Mouse (Mus musculus): ENCODE results near the gene Pcare. TPM values are rescaled to one million over a fixed set of nuclear protein-coding genes. Genes with fewer than 3 reads are reported as not detected.

Gene Pcare
- polyA plus RNA-seq (2012): not detected in 2 replicates

- Histone ChIP-seq H3K9me3 (ENCODE audit: control insufficient read depth, low read length) (no peaks in the 10 kb centered on the region), H3K36me3 (ENCODE audit: control insufficient read depth) (no peaks in the 10 kb centered on the region), H3K4me1 (ENCODE audit: control insufficient read depth) (no peaks in the 10 kb centered on the region), H3K27me3 (ENCODE audit: control insufficient read depth) (no peaks in the 10 kb centered on the region), H3K4me3 (replicated peaks) (no peak within 1 kb of the TSS)
- TF ChIP-seq TAL1 (IDR thresholded peaks at IDR 0.05; ENCODE audit: low read length) (no peak), GATA1 (IDR thresholded peaks at IDR 0.05; ENCODE audit: low read length) (no peak)
These were observed at the start of gene Pcare for GRCm38 (mm10) chr17:71752831-71753230. Gene Pcare, minus strand, starts transcription at chr17:71752894.

DNA sequence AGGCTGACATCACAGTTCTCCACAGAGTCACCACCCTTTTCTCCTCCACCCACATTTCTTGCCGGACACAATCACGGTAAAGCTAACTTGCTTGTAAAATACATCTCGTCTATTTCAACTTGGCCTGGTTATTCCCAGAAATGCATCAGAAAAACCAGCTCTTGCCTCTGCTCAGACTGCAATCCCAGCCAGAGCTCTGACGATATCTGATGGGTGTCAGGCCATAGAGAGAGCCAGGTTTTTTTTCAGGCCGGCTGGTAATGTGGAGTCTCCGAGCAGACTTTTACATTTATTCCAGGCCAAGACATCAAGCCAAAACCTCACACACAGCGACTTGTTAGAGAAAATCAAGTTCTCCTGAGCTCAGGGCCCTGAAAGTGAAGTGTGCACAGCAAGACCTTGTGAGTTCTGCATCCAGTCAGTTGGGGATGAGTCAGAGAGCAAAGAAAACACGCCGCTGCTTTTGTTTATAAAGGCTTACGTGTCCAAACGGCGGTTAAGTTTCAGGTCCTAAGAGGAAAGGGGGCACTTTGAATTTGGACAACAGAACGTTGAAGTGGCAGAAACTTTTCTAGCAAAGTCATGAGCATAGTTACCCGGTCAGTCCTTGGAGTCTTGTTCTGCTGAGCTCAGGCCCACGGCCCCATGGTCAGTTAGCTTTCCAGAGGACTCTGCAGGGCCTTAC is 43.0 kb upstream of the Pcare start:
- no peaks in the 10 kb centered on the region for H3K9me3 ChIP-seq (ENCODE audit: control insufficient read depth, low read length)
- H3K27me3 ChIP-seq (ENCODE audit: control insufficient read depth): no peaks in the 10 kb centered on the region
- no peaks in the 10 kb centered on the region for H3K36me3 ChIP-seq (ENCODE audit: control insufficient read depth)
- H3K4me1 ChIP-seq (ENCODE audit: control insufficient read depth): no peaks in the 10 kb centered on the region
- no peak overlapping the region for H3K4me3 ChIP-seq (replicated peaks)
- TF ChIP-seq GATA1 (IDR thresholded peaks at IDR 0.05; ENCODE audit: low read length): no peak
- no peak for TF ChIP-seq TAL1 (IDR thresholded peaks at IDR 0.05; ENCODE audit: low read length)

GRCm38 (mm10) chr17:71791622-71792021 is 38.9 kb upstream of the Pcare start:
- Histone ChIP-seq H3K9me3 (ENCODE audit: control insufficient read depth, low read length) (no peaks in the 10 kb centered on the region), H3K4me1 (ENCODE audit: control insufficient read depth) (no peaks in the 10 kb centered on the region), H3K4me3 (replicated peaks) (no peak overlapping the region), H3K36me3 (ENCODE audit: control insufficient read depth) (no peaks in the 10 kb centered on the region), H3K27me3 (ENCODE audit: control insufficient read depth) (no peaks in the 10 kb centered on the region)
- TF ChIP-seq TAL1 (IDR thresholded peaks at IDR 0.05; ENCODE audit: low read length): no peak
- TF ChIP-seq GATA1 (IDR thresholded peaks at IDR 0.05; ENCODE audit: low read length): no peak

- no peak overlapping the region for H3K4me3 ChIP-seq (replicated peaks)
- no peaks in the 10 kb centered on the region for H3K27me3 ChIP-seq (ENCODE audit: control insufficient read depth)
- TF ChIP-seq GATA1 (IDR thresholded peaks at IDR 0.05; ENCODE audit: low read length): no peak
- no peak for TF ChIP-seq TAL1 (IDR thresholded peaks at IDR 0.05; ENCODE audit: low read length)
These were observed 38.4 kb upstream of the Pcare start for GRCm38 (mm10) chr17:71791109-71791508.

DNA sequence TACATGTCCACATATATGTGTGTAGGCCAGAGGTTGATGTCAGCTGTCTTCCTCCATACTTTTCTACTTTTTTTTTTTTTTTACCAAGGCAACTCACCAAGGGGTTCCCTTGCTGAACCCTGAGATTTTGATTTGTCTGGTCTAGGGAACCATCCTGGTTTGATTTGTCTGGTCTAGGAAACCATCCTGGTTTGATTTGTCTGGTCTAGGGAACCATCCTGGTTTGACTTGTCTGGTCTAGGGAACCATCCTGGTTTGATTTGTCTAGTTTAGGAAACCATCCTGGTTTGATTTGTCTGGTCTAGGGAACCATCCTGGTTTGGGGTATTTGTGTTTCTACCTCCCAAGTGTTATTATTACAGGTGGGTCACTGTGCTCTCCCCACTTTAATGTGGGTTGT is 33.8 kb upstream of the Pcare start:
- Histone ChIP-seq H3K9me3 (ENCODE audit: control insufficient read depth, low read length) (no peaks in the 10 kb centered on the region), H3K4me3 (replicated peaks) (no peak overlapping the region), H3K4me1 (ENCODE audit: control insufficient read depth) (no peaks in the 10 kb centered on the region), H3K36me3 (ENCODE audit: control insufficient read depth) (no peaks in the 10 kb centered on the region), H3K27me3 (ENCODE audit: control insufficient read depth) (peaks cover 17% of the 10 kb centered on the region)
- TF ChIP-seq TAL1 (IDR thresholded peaks at IDR 0.05; ENCODE audit: low read length): no peak
- TF ChIP-seq GATA1 (IDR thresholded peaks at IDR 0.05; ENCODE audit: low read length): no peak

More at GRCm38 (mm10) chr17:71791109-71791508, 38.4 kb upstream of the Pcare start:
- Histone ChIP-seq H3K9me3 (ENCODE audit: control insufficient read depth, low read length) (no peaks in the 10 kb centered on the region), H3K36me3 (ENCODE audit: control insufficient read depth) (no peaks in the 10 kb centered on the region), H3K4me1 (ENCODE audit: control insufficient read depth) (no peaks in the 10 kb centered on the region)

GRCm38 (mm10) chr17:71783366-71783735 is 30.7 kb upstream of the Pcare start:
- Histone ChIP-seq H3K4me3 (replicated peaks) (no peak overlapping the region), H3K27me3 (ENCODE audit: control insufficient read depth) (peaks cover 17% of the 10 kb centered on the region), H3K9me3 (ENCODE audit: control insufficient read depth, low read length) (peaks cover 10% of the 10 kb centered on the region), H3K4me1 (ENCODE audit: control insufficient read depth) (no peaks in the 10 kb centered on the region), H3K36me3 (ENCODE audit: control insufficient read depth) (no peaks in the 10 kb centered on the region)
- TF ChIP-seq TAL1 (IDR thresholded peaks at IDR 0.05; ENCODE audit: low read length): no peak
- no peak for TF ChIP-seq GATA1 (IDR thresholded peaks at IDR 0.05; ENCODE audit: low read length)

- TF ChIP-seq TAL1 (IDR thresholded peaks at IDR 0.05; ENCODE audit: low read length) (no peak), GATA1 (IDR thresholded peaks at IDR 0.05; ENCODE audit: low read length) (no peak)
- H3K27me3 ChIP-seq (ENCODE audit: control insufficient read depth): peaks cover 17% of the 10 kb centered on the region
- H3K4me1 ChIP-seq (ENCODE audit: control insufficient read depth): no peaks in the 10 kb centered on the region
- no peak overlapping the region for H3K4me3 ChIP-seq (replicated peaks)
- peaks cover 15% of the 10 kb centered on the region for H3K9me3 ChIP-seq (ENCODE audit: control insufficient read depth, low read length)
- H3K36me3 ChIP-seq (ENCODE audit: control insufficient read depth): no peaks in the 10 kb centered on the region
These were observed 30.1 kb upstream of the Pcare start for GRCm38 (mm10) chr17:71782699-71783365.

GRCm38 (mm10) chr17:71782242-71782698 is 29.6 kb upstream of the Pcare start:
- Histone ChIP-seq H3K27me3 (ENCODE audit: control insufficient read depth) (peaks cover 17% of the 10 kb centered on the region), H3K4me3 (replicated peaks) (no peak overlapping the region), H3K9me3 (ENCODE audit: control insufficient read depth, low read length) (peaks cover 15% of the 10 kb centered on the region), H3K36me3 (ENCODE audit: control insufficient read depth) (no peaks in the 10 kb centered on the region), H3K4me1 (ENCODE audit: control insufficient read depth) (no peaks in the 10 kb centered on the region)
- TF ChIP-seq GATA1 (IDR thresholded peaks at IDR 0.05; ENCODE audit: low read length) (no peak), TAL1 (IDR thresholded peaks at IDR 0.05; ENCODE audit: low read length) (no peak)

- H3K4me3 ChIP-seq (replicated peaks): no peak overlapping the region
- peaks cover 17% of the 10 kb centered on the region for H3K27me3 ChIP-seq (ENCODE audit: control insufficient read depth)
- H3K9me3 ChIP-seq (ENCODE audit: control insufficient read depth, low read length): peaks cover 15% of the 10 kb centered on the region
- no peaks in the 10 kb centered on the region for H3K4me1 ChIP-seq (ENCODE audit: control insufficient read depth)
- no peak for TF ChIP-seq TAL1 (IDR thresholded peaks at IDR 0.05; ENCODE audit: low read length)
- TF ChIP-seq GATA1 (IDR thresholded peaks at IDR 0.05; ENCODE audit: low read length): no peak
- H3K36me3 ChIP-seq (ENCODE audit: control insufficient read depth): no peaks in the 10 kb centered on the region
These were observed 28.3 kb upstream of the Pcare start for GRCm38 (mm10) chr17:71780945-71781344.
